Mouse (Mus musculus) induced T-regulatory cell, adult 2 months (primary cell): Measurements from ENCODE around the gene Prr22.
A peak's percentile ranks its signal among the peaks of the same experiment; 100 is the strongest.

ENCODE experiments used
- DNase-seq: peaks from one replicate; pipeline ENCODE4 v3.0.0-alpha.2; 2012; ENCODE audit warnings: low read depth

Gene Prr22

GRCm38 (mm10) chr17:56808518-56808917 lies 38.5 kb downstream of the Prr22 start:
- peak; percentile 76 for DNase-seq

DNA sequence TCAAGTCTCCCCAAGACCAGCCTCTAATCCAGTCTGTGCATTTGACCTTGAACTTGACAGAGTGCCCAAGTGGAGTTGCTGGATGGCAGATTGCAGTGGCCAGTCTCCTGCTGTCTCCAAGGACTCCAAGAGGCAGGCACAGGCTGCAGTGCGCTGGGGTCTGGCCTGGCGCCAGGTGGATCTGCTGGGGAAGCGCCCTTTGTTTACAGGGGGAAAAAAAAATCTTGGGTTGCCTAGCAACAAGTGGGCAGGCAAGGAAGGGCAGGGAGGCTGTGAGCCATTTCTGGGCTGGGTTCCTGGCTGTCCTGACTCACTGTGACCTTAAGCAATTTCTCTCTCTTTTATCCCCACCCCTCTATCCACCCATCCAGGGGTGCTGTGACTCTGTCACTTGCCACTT lies 40.2 kb downstream of the Prr22 start:
- no peak for DNase-seq

GRCm38 (mm10) chr17:56814316-56815056 lies 44.4 kb downstream of the Prr22 start:
- DNase-seq: peak; percentile 61

GRCm38 (mm10) chr17:56815057-56815345 lies 45.0 kb downstream of the Prr22 start:
- DNase-seq: no peak

DNA sequence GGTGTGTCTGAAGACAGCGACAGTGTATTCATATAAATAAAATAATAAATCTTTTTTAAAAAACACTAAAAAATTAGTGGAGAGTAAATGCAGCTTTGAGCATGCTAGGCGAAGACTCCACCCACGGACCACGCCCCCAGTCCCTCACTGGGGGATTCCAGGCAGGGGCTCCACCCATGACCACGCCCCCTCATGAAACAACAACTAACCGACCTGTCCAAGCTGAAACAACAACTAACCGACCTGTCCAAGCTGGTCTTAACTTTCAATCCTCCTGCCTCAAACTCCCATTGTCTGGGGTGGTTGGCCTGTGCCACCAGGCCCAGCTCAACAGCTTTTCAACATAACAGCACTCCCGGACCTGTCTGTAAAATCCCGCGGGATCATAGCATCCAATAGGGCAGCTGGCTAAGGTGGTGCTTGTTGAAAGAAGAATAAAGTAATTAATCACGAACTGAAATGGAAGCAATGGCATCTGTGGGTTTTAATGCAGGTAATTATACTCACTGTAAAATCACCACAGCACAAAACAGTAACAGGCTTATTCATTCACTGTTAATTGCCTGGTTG lies 48.1 kb downstream of the Prr22 start:
- peak; percentile 59 for DNase-seq

GRCm38 (mm10) chr17:56819032-56819545 lies 49.0 kb downstream of the Prr22 start:
- no peak for DNase-seq

DNA sequence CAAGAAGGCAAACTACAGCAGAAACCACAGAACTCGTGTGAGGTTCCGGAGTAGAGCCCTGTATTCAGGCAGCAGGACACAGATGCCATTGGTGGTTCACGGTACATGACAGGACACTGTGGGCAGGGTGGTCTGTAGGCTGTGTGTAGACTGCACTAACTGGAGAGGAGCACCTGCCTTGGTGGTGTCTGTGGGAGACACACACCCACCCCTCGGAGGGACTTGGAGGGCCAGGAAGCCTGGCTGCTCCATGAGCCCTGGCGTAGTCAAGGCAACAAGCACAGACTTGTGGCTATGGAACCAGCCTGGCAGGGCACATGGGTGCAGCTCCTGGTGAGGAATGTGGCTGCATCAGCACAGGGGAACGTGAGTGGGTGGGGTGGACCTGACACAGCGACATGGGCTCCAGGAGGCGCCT lies 49.7 kb downstream of the Prr22 start:
- peak; percentile 78 for DNase-seq
